Mouse (Mus musculus): ENCODE measurements around the gene Syngr3. TPM values are rescaled to one million over a fixed set of nuclear protein-coding genes. Genes with fewer than 3 reads are reported as not detected.
A peak's percentile ranks its signal among the peaks of the same experiment; 100 is the strongest.
"Not testable (repeated sequence)": the region's sequence is repeated elsewhere in the genome, so short reads cannot be mapped to it uniquely, and the experiment has no call there.

Syngr3 gene
- polyA plus RNA-seq, 1 experiment from 2014 or later, result 4.6 TPM

- ATAC-seq (ENCODE audit: insufficient number of reproducible peaks, insufficient read depth, low FRiP score, low TSS enrichment, low read depth), result no peak
These were observed 17.6 kb downstream of the Syngr3 start for GRCm38 (mm10) chr17:24672141-24672540.

GRCm38 (mm10) chr17:24671346-24671745 is 18.4 kb downstream of the Syngr3 start:
- Histone ChIP-seq H3K9ac (peak overlapping the region; percentile 99), H3K27me3 (no peaks in the 10 kb centered on the region), H3K4me3 (peak overlapping the region; percentile 98), H3K4me1 (peaks cover 34% of the 10 kb centered on the region), H3K36me3 (peaks cover 5% of the 10 kb centered on the region; the same call in 1 of the 2 replicates), H3K27ac (no peak overlapping the region), H3K9me3 (no peaks in the 10 kb centered on the region), H3K4me2 (peak overlapping the region; percentile 84)
- 65% methylated on average over 5 of the region's 5 CpGs for WGBS
- no peak for ATAC-seq (ENCODE audit: insufficient number of reproducible peaks, insufficient read depth, low FRiP score, low TSS enrichment, low read depth)

More at GRCm38 (mm10) chr17:24672141-24672540, 17.6 kb downstream of the Syngr3 start:
- Histone ChIP-seq H3K27me3 (no peaks in the 10 kb centered on the region), H3K4me3 (no peak overlapping the region), H3K36me3 (peaks cover 12% of the 10 kb centered on the region), H3K9ac (no peak overlapping the region), H3K4me1 (peaks cover 34% of the 10 kb centered on the region), H3K27ac (no peak overlapping the region), H3K9me3 (no peaks in the 10 kb centered on the region), H3K4me2 (peak overlapping the region; percentile 84)
- 19% methylated on average over 5 of the region's 5 CpGs for WGBS

- H3K4me3 ChIP-seq, result peak overlapping the region; percentile 98
- no peak for ATAC-seq (ENCODE audit: insufficient number of reproducible peaks, insufficient read depth, low FRiP score, low TSS enrichment, low read depth)
- peaks cover 34% of the 10 kb centered on the region for H3K4me1 ChIP-seq
- no peaks in the 10 kb centered on the region for H3K9me3 ChIP-seq
- peak overlapping the region; percentile 84 for H3K4me2 ChIP-seq
- H3K36me3 ChIP-seq, result 0 out of 2 replicates have a peak, but pooled peaks cover 5% of the 10 kb centered on the region
- H3K27ac ChIP-seq, result peak overlapping the region; percentile 81
- no peaks in the 10 kb centered on the region for H3K27me3 ChIP-seq
- 10% methylated on average over 8 of the region's 8 CpGs for WGBS
- peak overlapping the region; percentile 99 for H3K9ac ChIP-seq
These were observed 19.4 kb downstream of the Syngr3 start for GRCm38 (mm10) chr17:24670246-24670844.

- peak within 1 kb of the TSS; percentile 81 for H3K27ac ChIP-seq
- ATAC-seq (ENCODE audit: insufficient number of reproducible peaks, insufficient read depth, low FRiP score, low TSS enrichment, low read depth), result peak; percentile 96
- H3K36me3 ChIP-seq, result 0 out of 2 replicates have a peak, but pooled peaks cover 5% of the 10 kb centered on the region
- H3K9me3 ChIP-seq, result no peaks in the 10 kb centered on the region
- H3K4me1 ChIP-seq, result peaks cover 34% of the 10 kb centered on the region
- under 1% methylated on average over 79 of the region's 80 CpGs for WGBS
- H3K9ac ChIP-seq, result peak within 1 kb of the TSS; percentile 99
- peak within 1 kb of the TSS; percentile 84 for H3K4me2 ChIP-seq
- H3K4me3 ChIP-seq, result peak within 1 kb of the TSS; percentile 98
- no peaks in the 10 kb centered on the region for H3K27me3 ChIP-seq
These were observed 20.1 kb downstream of the Syngr3 start, which contains the start of gene Zfp598 for GRCm38 (mm10) chr17:24669545-24670245. TSS of gene Zfp598 (plus strand) at chr17:24669687.

GRCm38 (mm10) chr17:24669214-24669544 is 20.6 kb downstream of the Syngr3 start:
- not testable (repeated sequence) for H3K9me3 ChIP-seq, H3K27me3 ChIP-seq, H3K36me3 ChIP-seq
- Histone ChIP-seq H3K4me3 (peak overlapping the region; percentile 98), H3K9ac (peak overlapping the region; percentile 99), H3K4me2 (peak overlapping the region; percentile 84), H3K27ac (peak overlapping the region; percentile 81), H3K4me1 (peaks cover 30% of the 10 kb centered on the region)
- ATAC-seq (ENCODE audit: insufficient number of reproducible peaks, insufficient read depth, low FRiP score, low TSS enrichment, low read depth), result peak; percentile 1; the same call in 1 of the 2 replicates
- WGBS, result 9% methylated on average over 15 of the region's 15 CpGs

- 26% methylated on average over 6 of the region's 6 CpGs for WGBS
These were observed 22.3 kb downstream of the Syngr3 start for GRCm38 (mm10) chr17:24667416-24667815.

GRCm38 (mm10) chr17:24667011-24667410 is 22.7 kb downstream of the Syngr3 start:
- not testable (repeated sequence) for H3K27ac ChIP-seq; H3K27me3 ChIP-seq; H3K9me3 ChIP-seq; H3K9ac ChIP-seq; H3K4me3 ChIP-seq; H3K36me3 ChIP-seq; H3K4me2 ChIP-seq; ATAC-seq (ENCODE audit: insufficient number of reproducible peaks, insufficient read depth, low FRiP score, low TSS enrichment, low read depth)
- peaks cover 23% of the 10 kb centered on the region for H3K4me1 ChIP-seq
- 62% methylated on average over 7 of the region's 7 CpGs for WGBS

More at GRCm38 (mm10) chr17:24667416-24667815, 22.3 kb downstream of the Syngr3 start:
- H3K9me3 ChIP-seq, result no peaks in the 10 kb centered on the region
- H3K27ac ChIP-seq, result no peak overlapping the region
- no peak for ATAC-seq (ENCODE audit: insufficient number of reproducible peaks, insufficient read depth, low FRiP score, low TSS enrichment, low read depth)
- no peaks in the 10 kb centered on the region for H3K27me3 ChIP-seq
- H3K36me3 ChIP-seq, result no peaks in the 10 kb centered on the region
- no peak overlapping the region for H3K9ac ChIP-seq
- H3K4me1 ChIP-seq, result peaks cover 27% of the 10 kb centered on the region
- no peak overlapping the region for H3K4me3 ChIP-seq
- H3K4me2 ChIP-seq, result no peak overlapping the region

- Histone ChIP-seq H3K27ac (no peak within 1 kb of the TSS), H3K4me1 (peaks cover 14% of the 10 kb centered on the region), H3K36me3 (no peaks in the 10 kb centered on the region), H3K9me3 (no peaks in the 10 kb centered on the region), H3K27me3 (peaks cover 54% of the 10 kb centered on the region), H3K4me2 (peak within 1 kb of the TSS; percentile 95), H3K4me3 (peak within 1 kb of the TSS; percentile 51), H3K9ac (peak within 1 kb of the TSS; percentile 75)
- 2% methylated on average over 47 of the region's 47 CpGs for WGBS
- ATAC-seq (ENCODE audit: insufficient number of reproducible peaks, insufficient read depth, low FRiP score, low TSS enrichment, low read depth), result 0 out of 2 replicates have a peak, but pooled peaks have one; percentile 40
These were observed 31.6 kb downstream of the Syngr3 start, which contains the start of gene Npw for GRCm38 (mm10) chr17:24658017-24658758. TSS of gene Npw (minus strand) at chr17:24658457.

GRCm38 (mm10) chr17:24654969-24655368 is 34.8 kb downstream of the Syngr3 start:
- Histone ChIP-seq H3K9me3 (no peaks in the 10 kb centered on the region), H3K27me3 (peaks cover 45% of the 10 kb centered on the region), H3K4me3 (no peak overlapping the region), H3K9ac (no peak overlapping the region), H3K4me2 (no peak overlapping the region), H3K27ac (no peak overlapping the region), H3K4me1 (peaks cover 20% of the 10 kb centered on the region), H3K36me3 (no peaks in the 10 kb centered on the region)
- 67% methylated on average over 4 of the region's 4 CpGs for WGBS
- ATAC-seq (ENCODE audit: insufficient number of reproducible peaks, insufficient read depth, low FRiP score, low TSS enrichment, low read depth), result no peak

GRCm38 (mm10) chr17:24653967-24654710 is 35.6 kb downstream of the Syngr3 start:
- Histone ChIP-seq H3K27ac (0 out of 2 replicates have a peak overlapping the region, but pooled peaks have one; percentile 23), H3K4me3 (peak overlapping the region; percentile 36), H3K27me3 (peaks cover 37% of the 10 kb centered on the region), H3K4me1 (peaks cover 25% of the 10 kb centered on the region), H3K4me2 (peak overlapping the region; percentile 59), H3K36me3 (no peaks in the 10 kb centered on the region), H3K9ac (peak overlapping the region; percentile 37; the same call in 1 of the 2 replicates), H3K9me3 (no peaks in the 10 kb centered on the region)
- ATAC-seq (ENCODE audit: insufficient number of reproducible peaks, insufficient read depth, low FRiP score, low TSS enrichment, low read depth), result no peak
- 5% methylated on average over 19 of the region's 19 CpGs for WGBS

- Histone ChIP-seq H3K4me2 (no peak overlapping the region), H3K9ac (no peak overlapping the region), H3K36me3 (peaks cover 7% of the 10 kb centered on the region), H3K9me3 (no peaks in the 10 kb centered on the region), H3K4me1 (peaks cover 25% of the 10 kb centered on the region), H3K27ac (no peak overlapping the region), H3K27me3 (peaks cover 13% of the 10 kb centered on the region), H3K4me3 (no peak overlapping the region)
- no peak for ATAC-seq (ENCODE audit: insufficient number of reproducible peaks, insufficient read depth, low FRiP score, low TSS enrichment, low read depth)
- WGBS, result 80% methylated on average over 3 of the region's 3 CpGs
These were observed 37.9 kb downstream of the Syngr3 start for GRCm38 (mm10) chr17:24651835-24652234.
